Mouse (Mus musculus): ENCODE data around the gene Batf3.

DNA sequence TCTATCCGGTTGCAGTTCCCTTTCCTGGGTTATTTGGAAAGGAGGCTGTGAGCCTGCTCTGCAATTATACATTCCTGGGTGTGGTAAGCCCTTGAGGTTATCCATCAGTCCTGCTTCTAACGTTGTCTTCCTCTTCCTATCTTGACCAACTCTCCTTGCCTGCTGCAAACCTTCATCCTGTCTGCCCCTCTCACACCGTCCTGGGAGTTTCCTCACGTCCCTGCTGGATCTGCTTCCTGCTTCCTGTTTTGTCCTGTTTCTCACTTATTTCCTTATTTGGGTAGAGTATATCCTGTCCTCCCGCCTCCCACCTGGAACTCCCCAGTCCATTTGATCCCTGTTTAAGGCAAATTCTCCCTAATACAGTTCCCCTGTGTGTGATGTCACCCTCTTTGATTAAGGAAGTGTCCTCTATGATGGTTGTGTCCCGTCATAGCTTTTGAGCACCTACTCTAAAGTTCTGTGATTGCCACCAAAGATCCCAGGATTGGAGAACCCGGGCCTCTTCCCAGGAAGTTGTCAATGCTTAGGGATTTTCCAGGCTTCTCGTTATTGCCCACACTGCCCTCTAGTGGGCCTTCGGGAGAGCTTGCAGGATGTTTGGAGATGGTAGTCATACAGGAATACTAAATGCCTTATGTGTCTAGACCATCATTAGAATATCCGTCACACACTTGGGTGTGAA, 22.3 kb upstream of the Batf3 start:
- TF ChIP-seq ZNF384 (IDR thresholded peaks at IDR 0.05; ENCODE audit: low read depth, low read length) (no peak), CTCF (conservative IDR thresholded peaks at IDR 0.05 in 1 of 2, IDR thresholded peaks at IDR 0.05 in 1 of 2; ENCODE audit: low read depth in 2 of 2, low read length in 2 of 2) (peak; percentile 29 to 66; a peak in 3 of 4 replicates), POLR2AphosphoS2 (IDR thresholded peaks at IDR 0.05; ENCODE audit: low read depth, low read length) (no peak), MEF2A (IDR thresholded peaks at IDR 0.05; ENCODE audit: borderline replicate concordance, low read depth, low read length) (no peak), TCF12 (IDR thresholded peaks at IDR 0.05; ENCODE audit: low read depth, low read length) (no peak), POLR2A (IDR thresholded peaks at IDR 0.05; ENCODE audit: low read depth, low read length) (no peak)
